Mouse (Mus musculus) CH12.LX (cell line): ENCODE measurements around the gene Cnr1.

Experiments used
- CTCF ChIP-seq, 2 experiments: IDR thresholded peaks in 1 of 2; conservative IDR thresholded peaks in 1 of 2; 2 replicates each; pipeline ENCODE4 v1.5.1; 2011 to 2012; ENCODE audit warnings: low read depth in 2 of 2, low read length in 2 of 2, improper control_type of control experiment in 1 of 2, inconsistent platforms in 1 of 2, mild to moderate bottlenecking in 1 of 2, moderate library complexity in 1 of 2
- E2F4 ChIP-seq: IDR thresholded peaks from 2 replicates; pipeline ENCODE4 v1.6.1; 2011; ENCODE audit warnings: low read depth, low read length, improper control_type of control experiment; ENCODE audit not compliant: insufficient replicate concordance
- ELF1 ChIP-seq: IDR thresholded peaks from 2 replicates; pipeline ENCODE4 v1.6.1; 2014; ENCODE audit warnings: low read depth, mild to moderate bottlenecking, inconsistent platforms, low read length, improper control_type of control experiment
- KAT2A ChIP-seq: IDR thresholded peaks from 2 replicates; pipeline ENCODE4 v1.6.1; 2012; ENCODE audit warnings: low read length, improper control_type of control experiment, inconsistent platforms; ENCODE audit not compliant: insufficient replicate concordance
- MAX ChIP-seq: IDR thresholded peaks from 2 replicates; pipeline ENCODE4 v1.6.1; 2011; ENCODE audit warnings: low read length, improper control_type of control experiment
- MYC ChIP-seq: IDR thresholded peaks from 2 replicates; pipeline ENCODE4 v1.6.1; 2011; ENCODE audit warnings: low read depth, mild to moderate bottlenecking, improper control_type of control experiment, low read length
- NRF1 ChIP-seq: IDR thresholded peaks from 2 replicates; pipeline ENCODE4 v1.6.1; 2014; ENCODE audit warnings: low read depth, mild to moderate bottlenecking, inconsistent platforms, low read length, improper control_type of control experiment, moderate library complexity
- PAX5 ChIP-seq: IDR thresholded peaks from 2 replicates; pipeline ENCODE4 v1.6.1; 2012; ENCODE audit warnings: low read length, inconsistent platforms, mixed read lengths
- POLR2A ChIP-seq: IDR thresholded peaks from 2 replicates; pipeline ENCODE4 v1.6.1; 2011; ENCODE audit warnings: low read depth, mild to moderate bottlenecking, improper control_type of control experiment, low read length
- SMC3 ChIP-seq: IDR thresholded peaks from 2 replicates; pipeline ENCODE4 v1.6.1; 2011; ENCODE audit warnings: low read depth, low read length, improper control_type of control experiment
- TBP ChIP-seq: conservative IDR thresholded peaks from 2 replicates; pipeline ENCODE4 v1.6.1; 2011; ENCODE audit warnings: low read depth, low read length, improper control_type of control experiment
- USF1 ChIP-seq: IDR thresholded peaks from 2 replicates; pipeline ENCODE4 v1.6.1; 2014; ENCODE audit warnings: low read depth, mild to moderate bottlenecking, inconsistent platforms, low read length, improper control_type of control experiment

DNA sequence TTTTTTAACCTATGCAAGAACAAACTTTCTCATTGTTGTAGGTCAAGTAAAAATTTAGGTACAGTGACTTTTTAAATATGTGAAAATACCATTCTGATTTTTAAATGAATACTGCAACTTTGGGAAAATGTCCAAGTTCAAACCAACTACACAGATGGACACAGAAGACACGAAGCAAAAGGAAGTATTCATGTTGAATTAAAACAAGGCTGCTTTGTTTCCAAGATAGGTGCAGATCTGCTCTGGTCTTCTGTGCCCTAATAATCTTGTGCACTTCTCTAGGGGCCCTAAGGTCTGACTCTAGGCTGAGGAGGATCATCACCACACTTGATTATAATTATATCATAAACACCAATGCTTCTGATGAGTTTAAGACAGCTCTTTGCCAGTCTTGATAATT is 4.1 kb downstream of the Cnr1 start:
- TF ChIP-seq NRF1 (no peak), CTCF (conservative IDR thresholded peaks at IDR 0.05 in 1 of 2, IDR thresholded peaks at IDR 0.05 in 1 of 2; ENCODE audit: low read depth in 2 of 2, low read length in 2 of 2) (no peak), MAX (no peak), E2F4 (no peak), POLR2A (no peak), ELF1 (no peak), KAT2A (no peak), TBP (no peak), SMC3 (no peak), PAX5 (no peak), MYC (no peak), USF1 (no peak)
